Mouse (Mus musculus) right cerebral cortex, postnatal 25 days (tissue): ENCODE measurements around the gene Syne3.

Experiments
- DNase-seq: peaks from one replicate; pipeline ENCODE4 v3.0.0; 2022

Gene Syne3

DNA sequence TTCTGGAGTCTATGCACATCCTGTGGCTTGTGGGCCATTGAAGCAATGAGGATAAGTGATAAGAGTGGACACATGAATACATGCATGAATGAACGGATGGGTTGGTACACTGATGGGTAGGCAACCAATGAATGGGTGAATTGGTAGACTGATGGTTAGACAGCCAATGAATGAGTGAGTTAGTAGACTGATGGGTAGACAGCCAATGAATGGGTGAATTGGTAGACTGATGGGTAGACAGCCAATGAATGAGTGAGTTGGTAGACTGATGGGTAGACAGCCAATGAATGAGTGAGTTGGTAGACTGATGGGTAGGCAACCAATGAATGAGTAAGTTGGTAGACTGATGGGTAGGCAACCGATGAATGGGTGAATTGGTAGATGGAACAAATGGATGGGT is 91.7 kb downstream of the Syne3 start:
- no peak for DNase-seq

GRCm38 (mm10) chr12:104917297-104917696 is 92.3 kb downstream of the Syne3 start:
- no peak for DNase-seq

- DNase-seq = no peak
These were observed 92.8 kb downstream of the Syne3 start for GRCm38 (mm10) chr12:104916776-104917175.

DNA sequence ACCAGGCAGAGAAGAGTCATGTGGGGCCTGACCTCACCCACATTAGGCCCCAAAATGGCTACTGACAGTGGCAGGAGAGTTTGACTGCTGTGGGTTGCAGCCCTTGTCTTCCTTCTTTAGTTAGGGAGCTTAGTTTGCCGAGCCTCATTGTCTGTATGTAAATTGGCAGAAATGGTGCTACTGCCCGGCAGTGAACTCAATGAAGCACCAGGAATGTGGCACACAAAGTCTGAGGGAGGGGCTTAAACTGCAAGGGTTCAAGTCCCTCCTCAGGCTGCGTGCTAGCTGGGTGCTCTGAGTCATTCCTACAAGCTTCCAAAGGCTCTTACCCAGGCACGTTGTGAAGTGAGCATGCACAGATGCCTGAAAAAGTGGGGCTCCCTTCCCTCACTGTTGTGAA is 93.9 kb downstream of the Syne3 start:
- DNase-seq = no peak

- no peak for DNase-seq
These were observed 96.6 kb downstream of the Syne3 start for GRCm38 (mm10) chr12:104912990-104913389.

- DNase-seq = no peak
These were observed 97.2 kb downstream of the Syne3 start for GRCm38 (mm10) chr12:104912281-104912933.

DNA sequence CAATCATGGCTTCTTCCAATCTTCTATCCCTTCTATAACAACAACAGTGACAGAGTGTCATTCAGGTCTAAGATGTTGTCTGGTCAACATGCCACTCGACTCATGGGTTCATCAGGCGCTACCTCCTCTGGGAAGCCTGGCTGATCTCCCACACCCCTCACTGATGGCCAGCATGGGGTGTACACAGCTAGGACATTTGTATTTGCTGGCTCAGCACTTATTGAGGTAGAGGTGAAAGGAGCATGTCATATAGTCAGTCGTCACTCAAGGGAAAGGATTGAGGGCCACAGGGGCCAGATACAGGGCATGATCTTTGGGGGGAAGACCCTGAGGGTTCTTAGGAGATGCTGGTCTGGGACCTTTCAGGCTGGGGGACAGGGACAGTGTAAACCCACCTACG is 99.9 kb downstream of the Syne3 start:
- DNase-seq = no peak

DNA sequence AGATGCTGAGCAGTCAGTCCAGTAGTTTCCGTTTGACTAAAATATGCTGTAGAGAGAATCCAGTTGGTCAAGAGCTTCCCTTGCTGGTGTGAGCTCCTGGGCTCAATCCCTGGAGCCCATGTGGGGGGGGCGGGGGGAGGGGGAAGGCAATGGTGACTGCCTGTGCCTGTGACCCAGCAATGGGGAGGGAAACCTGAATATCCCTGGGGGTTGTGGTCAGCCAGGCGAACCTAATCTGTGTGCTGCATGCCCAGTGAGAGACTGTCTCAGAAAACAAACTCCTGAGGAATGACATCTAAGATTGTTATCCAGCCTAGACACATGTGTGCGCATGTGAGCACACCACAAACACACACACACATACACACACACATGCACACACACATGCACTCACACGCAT is 100.6 kb downstream of the Syne3 start:
- DNase-seq = no peak

GRCm38 (mm10) chr12:104908024-104908781 is 101.4 kb downstream of the Syne3 start:
- DNase-seq = no peak

DNA sequence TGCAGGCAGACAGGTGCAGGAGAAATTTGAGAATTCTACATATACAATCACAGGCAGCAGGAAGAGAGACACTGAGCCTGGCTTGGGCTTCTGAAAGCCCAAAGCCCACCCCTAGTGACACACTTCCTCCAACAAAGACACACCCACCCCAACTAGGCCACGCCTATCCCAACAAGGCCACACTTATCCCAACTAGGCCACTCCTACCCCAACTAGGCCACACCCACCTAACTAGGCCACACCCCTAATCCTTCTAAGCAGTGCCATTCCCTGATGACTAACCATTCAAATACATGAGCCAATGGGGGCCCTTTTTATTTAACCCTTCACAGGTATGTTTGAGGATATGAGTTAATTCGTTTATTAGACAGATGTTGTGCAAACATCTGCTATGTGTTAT is 102.5 kb downstream of the Syne3 start:
- no peak for DNase-seq

DNA sequence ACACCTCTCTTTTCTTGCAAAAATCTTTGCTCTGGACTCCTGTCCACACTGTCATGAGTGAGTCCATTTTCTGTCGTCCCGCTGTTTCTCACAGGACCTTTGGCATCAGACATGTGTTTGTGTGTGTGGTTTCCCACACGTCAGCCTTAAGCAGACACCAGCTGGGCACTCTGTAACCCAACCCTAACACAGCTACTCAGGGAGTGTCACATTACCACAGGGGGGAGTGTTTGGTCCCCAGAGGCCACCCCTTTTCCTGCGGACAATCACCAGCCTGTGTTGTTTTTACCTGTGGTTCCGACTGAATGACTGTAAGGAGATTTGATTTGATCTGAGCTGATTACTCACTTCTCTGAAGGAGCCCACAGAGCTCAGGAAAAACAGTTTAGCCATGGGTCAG is 105.5 kb downstream of the Syne3 start:
- DNase-seq = no peak

DNA sequence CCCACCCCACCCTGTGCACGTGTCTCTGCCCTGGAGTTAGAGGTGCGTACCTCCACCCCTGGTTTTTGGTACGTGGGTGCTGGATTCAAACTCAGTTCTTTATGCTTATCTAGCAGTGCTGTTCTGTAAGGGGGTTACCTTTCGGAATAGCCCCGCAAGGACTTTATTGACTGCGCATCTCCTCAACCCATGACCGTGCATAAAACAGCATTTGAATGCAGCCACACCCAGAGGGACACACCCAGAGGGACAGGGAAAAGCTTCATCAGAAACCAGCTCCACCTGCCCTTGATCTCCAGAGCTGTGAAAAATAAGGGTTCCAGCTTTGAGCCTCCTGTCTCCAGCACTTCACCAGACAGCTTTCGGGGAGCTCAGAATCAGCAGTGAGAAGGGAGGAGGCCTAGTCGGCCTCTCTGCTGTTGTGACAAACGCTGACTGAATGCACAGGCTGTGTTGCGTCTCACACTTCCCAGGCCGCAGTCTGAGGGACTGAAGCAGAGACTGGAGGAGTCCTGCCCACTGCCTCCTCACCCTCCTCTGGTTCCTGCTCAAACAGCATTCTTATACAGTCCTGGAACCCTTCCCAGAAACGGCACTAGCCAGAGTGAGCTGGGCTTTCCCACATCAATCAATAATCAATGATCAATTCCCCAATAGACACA is 107.1 kb downstream of the Syne3 start:
- DNase-seq = no peak

DNA sequence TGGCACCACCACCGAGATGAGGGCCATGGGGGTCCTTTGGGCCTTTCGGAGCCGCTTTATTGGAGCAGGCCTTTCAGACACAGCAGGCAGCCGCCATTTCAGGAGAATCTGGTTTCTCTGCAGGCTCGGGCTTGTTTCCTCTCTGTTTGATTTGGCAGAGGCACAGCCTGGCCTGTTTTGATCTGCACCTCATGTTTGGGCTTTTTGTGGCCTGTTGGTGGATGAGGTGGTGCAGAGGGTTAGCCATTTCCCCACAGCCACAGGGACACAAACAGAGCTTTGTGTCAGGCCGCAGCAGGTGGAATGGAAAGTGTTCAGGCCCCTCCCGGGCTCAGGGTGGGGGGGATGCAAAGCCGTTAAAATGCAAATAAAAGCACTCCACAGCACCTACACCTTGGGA is 108.3 kb downstream of the Syne3 start:
- DNase-seq = no peak

- DNase-seq = no peak
These were observed 109.8 kb downstream of the Syne3 start for GRCm38 (mm10) chr12:104899835-104900234.

- DNase-seq = no peak
These were observed 110.4 kb downstream of the Syne3 start for GRCm38 (mm10) chr12:104899161-104899560.

- DNase-seq = no peak
These were observed 110.9 kb downstream of the Syne3 start for GRCm38 (mm10) chr12:104898718-104899117.

- no peak for DNase-seq
These were observed 112.5 kb downstream of the Syne3 start for GRCm38 (mm10) chr12:104897051-104897618.

DNA sequence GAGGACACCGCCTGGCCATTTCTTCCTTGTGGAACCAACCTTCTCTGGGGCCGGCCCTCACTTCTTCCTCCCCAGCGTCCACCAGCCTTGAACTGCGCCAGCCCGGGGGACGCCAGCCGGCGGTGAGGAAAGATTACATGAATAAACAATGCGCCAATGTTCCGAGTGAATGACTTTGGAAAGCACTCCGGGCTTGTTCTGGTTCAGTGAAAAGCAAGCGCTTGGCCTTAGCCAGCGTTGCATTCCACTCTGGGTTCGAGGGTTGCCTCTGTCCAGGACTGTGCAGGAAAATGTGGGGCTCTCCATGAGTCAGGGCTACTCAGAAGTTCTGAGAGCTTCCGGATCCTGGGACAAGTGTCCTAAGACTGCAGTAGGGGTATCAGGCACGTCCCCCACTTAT is 113.0 kb downstream of the Syne3 start:
- DNase-seq = no peak

- DNase-seq = no peak
These were observed 117.4 kb downstream of the Syne3 start for GRCm38 (mm10) chr12:104892245-104892644.

GRCm38 (mm10) chr12:104890066-104890465 is 119.5 kb downstream of the Syne3 start:
- DNase-seq = no peak

DNA sequence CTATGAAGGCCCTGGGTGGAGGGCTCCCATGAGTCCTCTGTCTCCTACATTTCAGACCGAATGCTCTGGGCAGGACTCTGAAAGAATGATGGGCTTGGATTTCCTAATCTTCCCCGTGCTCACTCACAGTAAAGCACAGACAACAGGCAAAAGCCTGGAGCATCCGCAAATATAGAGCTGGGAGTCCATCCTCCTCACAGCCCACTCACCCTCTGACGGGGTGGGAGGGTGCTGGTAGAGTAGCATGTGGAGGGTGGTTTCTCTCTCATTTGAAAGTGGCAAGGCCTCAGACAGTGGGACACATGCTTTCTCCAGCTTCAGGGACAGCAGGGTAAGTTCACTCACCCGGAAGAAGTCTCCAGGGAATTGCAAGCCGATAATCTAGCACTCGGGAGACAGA is 123.5 kb downstream of the Syne3 start:
- peak; percentile 38 for DNase-seq

DNA sequence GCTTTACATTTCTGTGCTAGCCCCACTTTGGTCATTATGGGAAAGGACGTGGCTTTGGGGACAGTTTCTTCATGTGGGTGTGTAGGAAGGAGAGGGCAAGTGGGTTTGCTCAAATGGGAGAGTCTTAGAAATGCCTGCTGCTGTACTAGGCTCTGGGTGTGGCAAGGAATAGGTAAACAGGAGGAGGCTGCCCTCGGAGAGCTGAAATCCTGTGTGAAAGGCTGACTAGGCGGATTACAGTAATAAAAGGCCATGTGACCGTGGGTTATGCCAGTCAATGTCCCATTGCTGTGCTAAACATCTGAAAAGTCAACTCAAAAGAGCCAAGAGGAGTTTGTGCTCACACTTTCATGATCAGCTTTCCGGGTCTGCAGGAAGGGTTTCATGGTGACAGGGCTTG is 127.1 kb downstream of the Syne3 start:
- DNase-seq = no peak

DNA sequence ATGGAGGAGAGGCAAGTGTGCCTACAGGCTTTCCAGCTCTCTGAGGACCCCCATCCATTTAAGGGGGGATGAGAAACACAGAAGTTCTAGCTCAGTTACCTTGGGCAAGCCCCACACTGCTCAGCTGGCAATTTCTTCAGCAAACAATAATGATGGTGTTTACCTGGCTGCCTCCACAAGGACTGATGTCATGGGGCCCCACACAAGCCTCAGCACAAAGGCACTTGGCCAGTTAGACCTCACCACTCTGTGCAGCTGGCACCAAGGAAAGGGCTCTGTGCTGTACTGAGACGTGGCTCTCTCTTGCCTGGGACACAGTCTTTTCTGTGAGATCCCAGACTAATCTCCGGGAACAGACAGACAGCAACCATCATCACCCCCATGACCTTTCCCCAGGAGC is 127.5 kb downstream of the Syne3 start:
- no peak for DNase-seq

DNA sequence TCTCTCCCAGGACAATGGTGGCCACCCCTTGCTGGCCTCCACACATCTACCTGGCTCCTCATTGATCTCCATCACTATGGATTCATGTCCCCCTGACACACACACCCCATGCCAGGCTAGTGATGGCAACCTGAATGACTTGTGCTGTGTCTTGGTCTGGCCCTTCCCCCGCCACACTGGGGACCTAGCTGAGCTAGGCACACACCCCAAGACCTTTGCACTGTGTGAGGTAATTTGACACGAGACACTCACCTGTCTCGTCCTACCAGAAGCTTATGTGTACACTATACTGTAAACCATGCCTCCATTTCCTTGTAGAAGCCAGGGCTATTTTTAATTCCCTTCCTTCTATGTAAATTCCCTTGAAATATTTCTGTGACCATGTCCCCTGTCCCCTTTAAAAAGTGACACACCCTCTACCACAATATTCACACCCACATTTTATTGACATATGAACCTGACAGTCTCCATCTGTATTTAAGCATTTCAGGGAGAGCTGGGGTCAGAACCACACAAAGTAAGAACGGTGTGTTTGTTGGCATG is 128.0 kb downstream of the Syne3 start:
- DNase-seq = no peak
